Mouse (Mus musculus) layer of hippocampus, adult 9-10 months (tissue): ENCODE data around the gene Cep135.

Experiments
- DNase-seq: peaks from one replicate; pipeline ENCODE4 v3.0.0; 2022; ENCODE audit warnings: low spot score

Cep135 gene

GRCm38 (mm10) chr5:76684658-76685605 lies 96.4 kb downstream of the Cep135 start:
- DNase-seq, result no peak

DNA sequence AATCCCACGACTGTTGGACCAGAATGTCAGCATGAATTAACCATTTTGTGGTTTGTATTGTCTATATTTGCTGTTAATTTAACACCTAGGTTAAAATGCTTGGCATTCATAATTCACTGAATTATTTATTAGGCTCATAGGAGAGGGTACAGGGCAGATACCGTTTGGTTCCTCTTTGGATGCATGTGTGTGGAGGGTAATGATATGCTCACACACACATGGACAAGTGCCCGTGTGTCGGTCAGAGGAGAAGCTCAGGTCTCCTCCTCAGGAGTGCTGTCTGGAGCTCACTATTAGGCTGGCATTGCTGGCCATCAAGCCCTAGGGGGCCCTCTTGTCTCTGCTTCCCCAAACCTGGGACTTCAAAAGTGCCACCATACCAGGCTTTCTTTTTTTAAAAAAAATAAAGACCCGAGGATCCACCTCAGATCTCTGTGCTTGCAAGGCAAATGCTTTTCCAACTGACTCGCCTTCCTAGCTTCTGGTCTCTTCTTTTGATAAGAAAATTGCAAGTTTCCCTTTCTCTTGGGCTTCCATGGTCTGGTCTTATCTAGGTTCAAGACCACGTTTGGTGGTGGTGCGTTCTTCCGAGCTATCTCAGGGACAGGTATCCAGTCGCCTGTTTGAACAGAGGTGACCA lies 99.6 kb downstream of the Cep135 start:
- no peak for DNase-seq

GRCm38 (mm10) chr5:76688643-76689042 lies 100.1 kb downstream of the Cep135 start:
- no peak for DNase-seq

DNA sequence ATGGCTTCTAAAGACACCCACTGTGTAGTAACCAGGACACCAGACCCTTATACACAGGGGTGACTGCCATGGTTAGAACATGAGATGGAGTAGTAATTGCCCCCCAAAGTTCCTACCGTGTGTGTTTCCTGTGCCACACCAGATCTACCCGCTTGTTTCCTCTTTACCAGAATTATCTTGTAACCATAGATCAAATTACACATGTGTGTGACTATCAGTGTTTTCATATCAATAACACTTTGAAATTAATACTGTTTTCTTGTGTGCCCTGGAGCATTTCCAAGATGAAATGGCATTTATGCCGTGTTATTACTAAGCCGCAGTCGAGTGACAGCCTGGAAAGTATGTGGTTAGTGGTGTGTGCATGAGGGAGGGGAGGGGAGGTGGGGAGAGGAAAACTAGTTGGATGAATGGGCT lies 101.7 kb downstream of the Cep135 start:
- no peak for DNase-seq

DNA sequence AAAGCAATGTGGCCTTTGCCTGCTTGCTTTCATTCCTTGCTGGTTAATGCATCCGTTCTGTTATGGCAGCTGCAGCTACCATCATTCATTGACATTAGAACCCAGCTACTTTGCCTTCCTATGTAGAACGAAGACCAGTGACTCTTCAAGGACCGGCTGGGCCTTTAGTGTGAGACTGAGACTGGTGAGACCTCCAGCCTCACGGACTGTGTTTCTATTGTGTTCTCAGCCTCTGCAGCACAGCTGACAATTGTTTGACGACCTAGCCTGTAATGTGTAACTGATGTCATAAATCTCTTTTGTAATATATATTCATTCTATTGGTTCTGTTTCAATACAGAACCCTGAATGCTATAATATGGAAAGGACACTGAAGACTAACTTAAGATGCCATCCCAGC lies 102.8 kb downstream of the Cep135 start:
- DNase-seq, result no peak

DNA sequence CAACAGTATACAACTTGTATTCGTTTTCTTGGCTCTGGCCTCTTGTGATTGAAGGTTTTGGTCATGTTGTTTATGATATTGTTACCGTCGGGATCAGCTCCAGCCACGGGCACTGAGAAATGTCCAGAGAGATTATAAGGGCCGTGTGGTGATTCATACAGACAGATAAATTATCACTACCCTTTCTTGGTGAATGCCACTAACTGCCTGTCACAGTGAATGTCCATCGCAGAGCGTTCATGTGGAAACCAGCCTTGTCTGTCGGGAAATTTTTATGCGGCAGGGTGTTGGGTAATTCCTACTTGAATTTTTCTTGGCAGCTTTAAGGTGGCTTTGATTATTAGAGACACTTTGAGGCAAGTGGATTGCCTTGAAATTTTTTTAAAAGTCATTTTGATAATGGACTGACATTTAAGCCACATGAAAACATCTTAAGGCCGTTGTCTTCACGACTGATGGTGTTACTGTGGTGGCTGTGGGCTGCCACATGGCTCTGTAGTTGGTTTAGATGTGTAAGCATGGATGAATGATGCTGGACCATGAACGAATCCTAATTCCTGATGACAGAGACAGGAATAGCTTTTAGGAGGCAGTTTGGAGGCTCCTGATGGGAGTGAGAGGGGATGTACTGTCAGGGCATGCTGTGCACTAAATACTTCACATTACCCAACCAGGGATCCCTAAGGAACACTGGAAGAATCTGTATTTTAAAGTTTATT lies 103.4 kb downstream of the Cep135 start:
- DNase-seq, result no peak
